Mouse (Mus musculus) adrenal gland, postnatal 14 days (tissue): ENCODE measurements around the gene Ndrg4. TPM values are rescaled to one million over a fixed set of nuclear protein-coding genes. Genes with fewer than 3 reads are reported as not detected.

ENCODE experiments used
- DNase-seq: peaks from one replicate; pipeline ENCODE4 v3.0.0; 2021; ENCODE audit warnings: mixed read lengths
- microRNA-seq, 2 experiments: library from miRNA; unstranded; fragments of <30 nt; microRNA quantifications; one replicate each; pipeline ENCODE4 v1.2.0; 2021
- total RNA-seq: library from RNA; stranded (reverse); gene quantifications from 2 replicates; pipeline ENCODE4 v1.2.3, GENCODE M21; 2021

Ndrg4 gene
- total RNA-seq, 1 experiment from 2014 or later: 19.8 TPM

- no peak for DNase-seq
These were observed 40.0 kb downstream of the Ndrg4 start for GRCm38 (mm10) chr8:95716546-95717335.

GRCm38 (mm10) chr8:95727625-95728024, 50.8 kb downstream of the Ndrg4 start:
- no peak for DNase-seq

- DNase-seq: no peak
These were observed 61.8 kb downstream of the Ndrg4 start for GRCm38 (mm10) chr8:95738596-95738995.

- DNase-seq: no peak
These were observed 65.0 kb downstream of the Ndrg4 start for GRCm38 (mm10) chr8:95741732-95742131.

GRCm38 (mm10) chr8:95748028-95748427, 71.2 kb downstream of the Ndrg4 start:
- DNase-seq: no peak

GRCm38 (mm10) chr8:95751924-95752323, 75.1 kb downstream of the Ndrg4 start:
- no peak for DNase-seq

GRCm38 (mm10) chr8:95760323-95760722, 83.5 kb downstream of the Ndrg4 start:
- peak; percentile 56 for DNase-seq

- DNase-seq: no peak
These were observed 87.4 kb downstream of the Ndrg4 start for GRCm38 (mm10) chr8:95764133-95764532.

Small RNA genes within 50 kb of the gene (microRNA-seq; reads per million reads assigned to microRNA genes)
- gene Mir7073: 0.85 to 1.9 reads per million in 2 experiments

Other genes with a start within 250 kb of the Ndrg4 start
- gene Cfap20, start 242.1 kb upstream of the Ndrg4 start, total RNA-seq: 46.8 and 47.4 TPM in 2 replicates
- 81.9 and 82.2 TPM in 2 replicates for gene Csnk2a2, start 186.9 kb upstream of the Ndrg4 start, total RNA-seq
- gene Ccdc113, start 142.9 kb upstream of the Ndrg4 start, total RNA-seq: 0.98 and 1.7 TPM in 2 replicates
- not detected in 2 replicates for gene Prss54, start 100.6 kb upstream of the Ndrg4 start, total RNA-seq
- gene Gins3, start 43.5 kb upstream of the Ndrg4 start, total RNA-seq: 2.9 and 4.1 TPM in 2 replicates
- 24.6 and 26.9 TPM in 2 replicates for gene Setd6, start 38.9 kb downstream of the Ndrg4 start, total RNA-seq
- 144 and 154 TPM in 2 replicates for gene Cnot1, start 130.5 kb downstream of the Ndrg4 start, total RNA-seq
- gene Sap18b, start 148.4 kb downstream of the Ndrg4 start, total RNA-seq: 188 and 211 TPM in 2 replicates
- gene Slc38a7, start 176.6 kb downstream of the Ndrg4 start, total RNA-seq: 13.3 and 13.6 TPM in 2 replicates
- gene Got2, start 211.6 kb downstream of the Ndrg4 start, total RNA-seq: 99.6 and 129 TPM in 2 replicates